Mouse (Mus musculus): ENCODE measurements around the gene Stx3. TPM values are rescaled to one million over a fixed set of nuclear protein-coding genes. Genes with fewer than 3 reads are reported as not detected.

Stx3 gene
- polyA plus RNA-seq (2014; fragmentation: Nextera tagmentation; extraction: Ambion mirVana), result 6.7 and 8.1 TPM in 2 replicates

GRCm38 (mm10) chr19:11819143-11819700 is at the start of gene Stx3:
Gene Stx3 (minus strand): TSS chr19:11819403.
- peaks cover 36% of the 10 kb centered on the region for H3K27me3 ChIP-seq (ENCODE audit: control insufficient read depth, insufficient read depth, low read length)
- no peaks in the 10 kb centered on the region for H3K36me3 ChIP-seq (ENCODE audit: control insufficient read depth, insufficient read depth, low read length)
- H3K4me2 ChIP-seq (replicated peaks; ENCODE audit: low read depth, low read length), result peak within 1 kb of the TSS; percentile 98
- H3K9ac ChIP-seq (ENCODE audit: low read depth, low read length), result peak within 1 kb of the TSS; percentile 58
- peak; percentile 46 for DNase-seq (ENCODE audit: low spot score)
- no peak for ATAC-seq (ENCODE audit: low FRiP score)
- no peak within 1 kb of the TSS for H3K27ac ChIP-seq (ENCODE audit: low read depth, low read length)
- H3K9me3 ChIP-seq (ENCODE audit: control insufficient read depth, low read length), result no peaks in the 10 kb centered on the region
- H3K4me3 ChIP-seq (ENCODE audit: low read depth, low read length), result peak within 1 kb of the TSS; percentile 61
- no peaks in the 10 kb centered on the region for H3K4me1 ChIP-seq (replicated peaks; ENCODE audit: control insufficient read depth, insufficient read depth, low read length)
- under 1% methylated on average over 20 of the region's 20 CpGs for WGBS

- ATAC-seq (ENCODE audit: low FRiP score) (no peak), DNase-seq (ENCODE audit: low spot score) (no peak)
- Histone ChIP-seq H3K4me2 (replicated peaks; ENCODE audit: low read depth, low read length) (no peak overlapping the region), H3K4me3 (ENCODE audit: low read depth, low read length) (no peak overlapping the region), H3K27me3 (ENCODE audit: control insufficient read depth, insufficient read depth, low read length) (no peaks in the 10 kb centered on the region), H3K9me3 (ENCODE audit: control insufficient read depth, low read length) (no peaks in the 10 kb centered on the region), H3K4me1 (replicated peaks; ENCODE audit: control insufficient read depth, insufficient read depth, low read length) (no peaks in the 10 kb centered on the region), H3K9ac (ENCODE audit: low read depth, low read length) (no peak overlapping the region), H3K27ac (ENCODE audit: low read depth, low read length) (no peak overlapping the region), H3K36me3 (ENCODE audit: control insufficient read depth, insufficient read depth, low read length) (no peaks in the 10 kb centered on the region)
- WGBS, result 74% methylated on average over 2 of the region's 2 CpGs
Measured at GRCm38 (mm10) chr19:11867837-11868236, 48.6 kb upstream of the Stx3 start.

- H3K9me3 ChIP-seq (ENCODE audit: control insufficient read depth, low read length), result no peaks in the 10 kb centered on the region
- no peak within 1 kb of the TSS for H3K4me2 ChIP-seq (replicated peaks; ENCODE audit: low read depth, low read length)
- WGBS, result 92% methylated on average over 1 of the region's 1 CpGs
- DNase-seq (ENCODE audit: low spot score) (no peak), ATAC-seq (ENCODE audit: low FRiP score) (no peak)
- H3K4me1 ChIP-seq (replicated peaks; ENCODE audit: control insufficient read depth, insufficient read depth, low read length), result no peaks in the 10 kb centered on the region
- no peaks in the 10 kb centered on the region for H3K27me3 ChIP-seq (ENCODE audit: control insufficient read depth, insufficient read depth, low read length)
- H3K9ac ChIP-seq (ENCODE audit: low read depth, low read length), result no peak within 1 kb of the TSS
- no peak within 1 kb of the TSS for H3K27ac ChIP-seq (ENCODE audit: low read depth, low read length)
- no peak within 1 kb of the TSS for H3K4me3 ChIP-seq (ENCODE audit: low read depth, low read length)
- H3K36me3 ChIP-seq (ENCODE audit: control insufficient read depth, insufficient read depth, low read length), result no peaks in the 10 kb centered on the region
Measured at GRCm38 (mm10) chr19:11860966-11861365, 41.8 kb upstream of the Stx3 start, which contains the start of gene Olfr1418. Gene Olfr1418 (minus strand): TSS chr19:11861066.

- DNase-seq (ENCODE audit: low spot score), result no peak
- Histone ChIP-seq H3K4me3 (ENCODE audit: low read depth, low read length) (no peak overlapping the region), H3K9me3 (ENCODE audit: control insufficient read depth, low read length) (no peaks in the 10 kb centered on the region), H3K36me3 (ENCODE audit: control insufficient read depth, insufficient read depth, low read length) (no peaks in the 10 kb centered on the region), H3K4me2 (replicated peaks; ENCODE audit: low read depth, low read length) (no peak overlapping the region), H3K27ac (ENCODE audit: low read depth, low read length) (no peak overlapping the region), H3K9ac (ENCODE audit: low read depth, low read length) (no peak overlapping the region), H3K4me1 (replicated peaks; ENCODE audit: control insufficient read depth, insufficient read depth, low read length) (no peaks in the 10 kb centered on the region), H3K27me3 (ENCODE audit: control insufficient read depth, insufficient read depth, low read length) (no peaks in the 10 kb centered on the region)
- WGBS, result 83% methylated on average over 6 of the region's 6 CpGs
- no peak for ATAC-seq (ENCODE audit: low FRiP score)
Measured at GRCm38 (mm10) chr19:11856506-11856905, 37.3 kb upstream of the Stx3 start.

- DNase-seq (ENCODE audit: low spot score) (no peak), ATAC-seq (ENCODE audit: low FRiP score) (no peak)
- WGBS, result 99% methylated on average over 2 of the region's 2 CpGs
- H3K9ac ChIP-seq (ENCODE audit: low read depth, low read length), result no peak overlapping the region
- no peak overlapping the region for H3K4me3 ChIP-seq (ENCODE audit: low read depth, low read length)
- no peaks in the 10 kb centered on the region for H3K36me3 ChIP-seq (ENCODE audit: control insufficient read depth, insufficient read depth, low read length)
- no peaks in the 10 kb centered on the region for H3K27me3 ChIP-seq (ENCODE audit: control insufficient read depth, insufficient read depth, low read length)
- no peaks in the 10 kb centered on the region for H3K9me3 ChIP-seq (ENCODE audit: control insufficient read depth, low read length)
- no peaks in the 10 kb centered on the region for H3K4me1 ChIP-seq (replicated peaks; ENCODE audit: control insufficient read depth, insufficient read depth, low read length)
- H3K27ac ChIP-seq (ENCODE audit: low read depth, low read length), result no peak overlapping the region
- H3K4me2 ChIP-seq (replicated peaks; ENCODE audit: low read depth, low read length), result no peak overlapping the region
Measured at GRCm38 (mm10) chr19:11854821-11855220, 35.6 kb upstream of the Stx3 start.

- ATAC-seq (ENCODE audit: low FRiP score) (no peak), DNase-seq (ENCODE audit: low spot score) (no peak)
- Histone ChIP-seq H3K4me3 (ENCODE audit: low read depth, low read length) (no peak overlapping the region), H3K36me3 (ENCODE audit: control insufficient read depth, insufficient read depth, low read length) (no peaks in the 10 kb centered on the region), H3K27me3 (ENCODE audit: control insufficient read depth, insufficient read depth, low read length) (no peaks in the 10 kb centered on the region), H3K4me2 (replicated peaks; ENCODE audit: low read depth, low read length) (no peak overlapping the region), H3K9me3 (ENCODE audit: control insufficient read depth, low read length) (no peaks in the 10 kb centered on the region), H3K27ac (ENCODE audit: low read depth, low read length) (no peak overlapping the region), H3K4me1 (replicated peaks; ENCODE audit: control insufficient read depth, insufficient read depth, low read length) (no peaks in the 10 kb centered on the region), H3K9ac (ENCODE audit: low read depth, low read length) (no peak overlapping the region)
- 71% methylated on average over 4 of the region's 4 CpGs for WGBS
Measured at GRCm38 (mm10) chr19:11852652-11853051, 33.4 kb upstream of the Stx3 start.

GRCm38 (mm10) chr19:11846333-11846732 is 27.1 kb upstream of the Stx3 start:
- Histone ChIP-seq H3K4me2 (replicated peaks; ENCODE audit: low read depth, low read length) (no peak overlapping the region), H3K9ac (ENCODE audit: low read depth, low read length) (no peak overlapping the region), H3K4me3 (ENCODE audit: low read depth, low read length) (no peak overlapping the region), H3K27ac (ENCODE audit: low read depth, low read length) (no peak overlapping the region), H3K27me3 (ENCODE audit: control insufficient read depth, insufficient read depth, low read length) (no peaks in the 10 kb centered on the region), H3K36me3 (ENCODE audit: control insufficient read depth, insufficient read depth, low read length) (no peaks in the 10 kb centered on the region), H3K4me1 (replicated peaks; ENCODE audit: control insufficient read depth, insufficient read depth, low read length) (no peaks in the 10 kb centered on the region), H3K9me3 (ENCODE audit: control insufficient read depth, low read length) (no peaks in the 10 kb centered on the region)
- 91% methylated on average over 4 of the region's 4 CpGs for WGBS
- no peak for DNase-seq (ENCODE audit: low spot score)
- ATAC-seq (ENCODE audit: low FRiP score), result no peak

- Histone ChIP-seq H3K4me1 (replicated peaks; ENCODE audit: control insufficient read depth, insufficient read depth, low read length) (no peaks in the 10 kb centered on the region), H3K9me3 (ENCODE audit: control insufficient read depth, low read length) (no peaks in the 10 kb centered on the region), H3K27me3 (ENCODE audit: control insufficient read depth, insufficient read depth, low read length) (no peaks in the 10 kb centered on the region), H3K4me2 (replicated peaks; ENCODE audit: low read depth, low read length) (no peak within 1 kb of the TSS), H3K27ac (ENCODE audit: low read depth, low read length) (no peak within 1 kb of the TSS), H3K36me3 (ENCODE audit: control insufficient read depth, insufficient read depth, low read length) (no peaks in the 10 kb centered on the region), H3K9ac (ENCODE audit: low read depth, low read length) (no peak within 1 kb of the TSS), H3K4me3 (ENCODE audit: low read depth, low read length) (no peak within 1 kb of the TSS)
- WGBS, result 88% methylated on average over 4 of the region's 4 CpGs
- DNase-seq (ENCODE audit: low spot score) (no peak), ATAC-seq (ENCODE audit: low FRiP score) (no peak)
Measured at GRCm38 (mm10) chr19:11839119-11839518, 19.9 kb upstream of the Stx3 start, which contains the start of gene Olfr1417. Gene Olfr1417 (minus strand): TSS chr19:11839219.

- H3K27me3 ChIP-seq (ENCODE audit: control insufficient read depth, insufficient read depth, low read length), result peaks cover 17% of the 10 kb centered on the region
- no peak overlapping the region for H3K4me3 ChIP-seq (ENCODE audit: low read depth, low read length)
- no peak for DNase-seq (ENCODE audit: low spot score)
- H3K9ac ChIP-seq (ENCODE audit: low read depth, low read length), result no peak overlapping the region
- ATAC-seq (ENCODE audit: low FRiP score), result no peak
- 26% methylated on average over 4 of the region's 4 CpGs for WGBS
- no peaks in the 10 kb centered on the region for H3K36me3 ChIP-seq (ENCODE audit: control insufficient read depth, insufficient read depth, low read length)
- H3K4me1 ChIP-seq (replicated peaks; ENCODE audit: control insufficient read depth, insufficient read depth, low read length), result no peaks in the 10 kb centered on the region
- H3K4me2 ChIP-seq (replicated peaks; ENCODE audit: low read depth, low read length), result no peak overlapping the region
- H3K27ac ChIP-seq (ENCODE audit: low read depth, low read length), result no peak overlapping the region
- no peaks in the 10 kb centered on the region for H3K9me3 ChIP-seq (ENCODE audit: control insufficient read depth, low read length)
Measured at GRCm38 (mm10) chr19:11823346-11824065, 4.3 kb upstream of the Stx3 start.

Measured in hindbrain, embryonic 11.5 days (tissue).